Mouse (Mus musculus) bone marrow, adult 2 months (tissue): ENCODE data around the gene Prpf40b.

Experiments
- CTCF ChIP-seq: fragments of 200-500 bp; IDR thresholded peaks from 2 replicates; pipeline ENCODE4 v1.5.1; 2011; ENCODE audit warnings: low read length, control low read depth; ENCODE audit not compliant: control insufficient read depth, insufficient read depth
- POLR2A ChIP-seq: fragments of 200-500 bp; IDR thresholded peaks from 2 replicates; pipeline ENCODE4 v1.6.1; 2011; ENCODE audit warnings: low read depth, mild to moderate bottlenecking, control low read depth, low read length, borderline replicate concordance; ENCODE audit not compliant: control insufficient read depth

GRCm38 (mm10) chr15:99259167-99259729 is 35.6 kb upstream of the Prpf40b start:
- no peak for TF ChIP-seq POLR2A
- no peak for TF ChIP-seq CTCF
